Mouse (Mus musculus): Measurements from ENCODE around the gene Ccdc146. TPM values are rescaled to one million over a fixed set of nuclear protein-coding genes. Genes with fewer than 3 reads are reported as not detected.
A peak's percentile ranks its signal among the peaks of the same experiment; 100 is the strongest.

Ccdc146 gene
- polyA plus RNA-seq, 1 experiment: 1.3 TPM

DNA sequence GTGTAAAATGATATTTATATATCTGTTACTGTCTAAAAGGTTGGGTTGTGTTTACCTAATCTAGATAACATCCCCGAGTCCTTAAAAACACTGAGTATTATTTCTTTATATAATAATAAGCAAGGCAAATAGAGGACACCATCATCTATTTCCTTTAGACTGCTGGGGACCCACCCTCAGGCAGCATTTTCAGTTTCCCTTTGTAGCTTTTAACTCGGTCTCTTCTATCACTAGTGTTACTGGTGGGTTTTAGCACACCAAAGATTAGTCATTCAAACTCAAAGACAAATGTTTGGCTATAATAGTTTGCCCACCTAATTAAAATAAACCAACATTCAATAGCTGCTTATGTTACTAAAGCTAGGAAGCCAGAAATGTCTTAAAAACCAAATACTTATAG lies 46.1 kb downstream of the Ccdc146 start:
- WGBS: 24% methylated on average over 2 of the region's 2 CpGs
- Histone ChIP-seq H3K4me3 (replicated peaks; ENCODE audit: extremely low read depth, low read depth, low read length) (no peak overlapping the region), H3K4me1 (ENCODE audit: control insufficient read depth, insufficient read depth, low read length) (peaks cover under 1% of the 10 kb centered on the region)
- DNase-seq: no peak
- TF ChIP-seq CTCF (IDR thresholded peaks at IDR 0.05; ENCODE audit: insufficient read depth, low read length): no peak
- TF ChIP-seq POLR2A (IDR thresholded peaks at IDR 0.05; ENCODE audit: borderline replicate concordance, extremely low read depth, low read depth, low read length): no peak

DNA sequence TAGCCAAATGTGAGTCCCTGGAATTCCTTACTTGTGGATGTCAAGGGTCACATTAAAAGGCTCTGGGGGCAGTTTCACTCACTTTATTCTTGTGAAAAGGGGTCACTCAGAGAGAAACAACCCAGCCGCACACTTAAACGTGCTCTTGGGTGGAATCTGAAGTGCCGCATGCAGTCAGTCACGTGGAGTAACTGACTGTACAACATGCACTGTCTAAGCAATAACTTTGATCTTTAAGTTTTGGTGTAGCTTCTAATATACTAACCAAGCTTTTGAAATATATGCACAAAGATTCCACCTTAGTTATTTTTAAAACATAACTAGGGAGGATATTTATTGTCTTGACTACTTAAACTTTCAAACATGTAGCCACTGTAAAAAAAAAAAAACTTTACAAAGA lies 47.5 kb downstream of the Ccdc146 start:
- DNase-seq: no peak
- no peak overlapping the region for H3K4me3 ChIP-seq (replicated peaks; ENCODE audit: extremely low read depth, low read depth, low read length)
- WGBS: 70% methylated on average over 4 of the region's 4 CpGs
- no peaks in the 10 kb centered on the region for H3K4me1 ChIP-seq (ENCODE audit: control insufficient read depth, insufficient read depth, low read length)
- no peak for TF ChIP-seq POLR2A (IDR thresholded peaks at IDR 0.05; ENCODE audit: borderline replicate concordance, extremely low read depth, low read depth, low read length)
- no peak for TF ChIP-seq CTCF (IDR thresholded peaks at IDR 0.05; ENCODE audit: insufficient read depth, low read length)

DNA sequence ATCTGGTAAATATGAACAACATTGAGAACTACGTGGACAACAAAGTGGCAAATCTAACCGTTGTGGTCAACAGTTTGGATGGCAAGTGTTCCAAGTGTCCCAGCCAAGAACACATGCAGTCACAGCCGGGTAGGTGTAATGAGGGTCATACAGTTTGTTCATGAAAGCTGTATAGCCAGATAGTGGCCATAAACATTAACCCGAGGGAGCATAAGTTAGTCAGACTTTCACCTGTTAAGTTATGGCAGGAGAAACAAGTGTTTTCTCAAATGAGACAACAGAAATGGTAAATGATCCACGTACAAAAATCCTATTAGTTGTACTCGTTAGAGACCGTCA lies 51.3 kb downstream of the Ccdc146 start:
- no peaks in the 10 kb centered on the region for H3K4me1 ChIP-seq (ENCODE audit: control insufficient read depth, insufficient read depth, low read length)
- TF ChIP-seq CTCF (IDR thresholded peaks at IDR 0.05; ENCODE audit: insufficient read depth, low read length) (no peak), POLR2A (IDR thresholded peaks at IDR 0.05; ENCODE audit: borderline replicate concordance, extremely low read depth, low read depth, low read length) (no peak)
- 50% methylated on average over 7 of the region's 7 CpGs for WGBS

DNA sequence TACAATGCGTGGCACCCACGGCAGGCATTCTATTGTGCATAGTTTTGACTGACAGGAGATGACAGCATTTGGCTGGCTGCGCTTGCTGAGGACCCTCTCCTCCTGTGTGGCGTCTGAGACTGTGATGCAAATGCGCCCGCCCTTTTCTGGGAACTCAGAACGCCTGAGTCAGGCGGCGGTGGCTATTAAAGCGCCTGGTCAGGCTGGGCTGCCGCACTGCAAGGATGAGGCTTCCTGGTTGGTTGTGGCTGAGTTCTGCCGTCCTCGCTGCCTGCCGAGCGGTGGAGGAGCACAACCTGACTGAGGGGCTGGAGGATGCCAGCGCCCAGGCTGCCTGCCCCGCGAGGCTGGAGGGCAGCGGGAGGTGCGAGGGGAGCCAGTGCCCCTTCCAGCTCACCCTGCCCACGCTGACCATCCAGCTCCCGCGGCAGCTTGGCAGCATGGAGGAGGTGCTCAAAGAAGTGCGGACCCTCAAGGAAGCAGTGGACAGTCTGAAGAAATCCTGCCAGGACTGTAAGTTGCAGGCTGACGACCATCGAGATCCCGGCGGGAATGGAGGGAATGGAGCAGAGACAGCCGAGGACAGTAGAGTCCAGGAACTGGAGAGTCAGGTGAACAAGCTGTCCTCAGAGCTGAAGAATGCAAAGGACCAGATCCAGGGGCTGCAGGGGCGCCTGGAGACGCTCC lies 51.8 kb downstream of the Ccdc146 start, which contains the start of gene Fgl2:
Gene Fgl2, plus strand, starts transcription at position 150 of the 687 bp plus-strand sequence.
- TF ChIP-seq CTCF (IDR thresholded peaks at IDR 0.05; ENCODE audit: insufficient read depth, low read length) (no peak), POLR2A (IDR thresholded peaks at IDR 0.05; ENCODE audit: borderline replicate concordance, extremely low read depth, low read depth, low read length) (peak; percentile 60; the same call in 1 of the 2 replicates)
- 5% methylated on average over 31 of the region's 31 CpGs for WGBS
- H3K4me3 ChIP-seq (replicated peaks; ENCODE audit: extremely low read depth, low read depth, low read length): peak within 1 kb of the TSS; percentile 52
- H3K4me1 ChIP-seq (ENCODE audit: control insufficient read depth, insufficient read depth, low read length): no peaks in the 10 kb centered on the region
- peak; percentile 25 for DNase-seq

More for the DNA sequence above, 51.3 kb downstream of the Ccdc146 start:
- no peak for DNase-seq
- H3K4me3 ChIP-seq (replicated peaks; ENCODE audit: extremely low read depth, low read depth, low read length): peak overlapping the region; percentile 52

DNA sequence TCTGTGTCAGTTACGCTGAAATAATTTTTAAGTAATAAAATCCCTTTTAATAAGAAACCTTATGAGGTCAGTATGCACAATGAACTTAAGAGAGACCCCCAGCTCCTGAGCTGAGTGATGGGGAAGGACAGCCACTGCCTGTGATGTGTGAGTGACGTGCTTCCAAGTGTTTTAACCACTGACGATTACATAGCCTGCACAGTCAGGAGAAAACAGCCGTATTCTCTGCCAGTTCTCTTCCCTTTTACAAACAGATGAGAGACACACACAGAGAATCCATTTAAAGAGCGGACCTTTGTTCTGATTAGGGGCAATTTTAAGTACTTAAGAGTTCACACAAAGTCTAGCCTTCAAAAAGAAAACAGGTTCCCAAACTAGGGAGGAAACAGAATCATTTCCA lies 52.6 kb downstream of the Ccdc146 start:
- H3K4me1 ChIP-seq (ENCODE audit: control insufficient read depth, insufficient read depth, low read length): no peaks in the 10 kb centered on the region
- TF ChIP-seq CTCF (IDR thresholded peaks at IDR 0.05; ENCODE audit: insufficient read depth, low read length) (no peak), POLR2A (IDR thresholded peaks at IDR 0.05; ENCODE audit: borderline replicate concordance, extremely low read depth, low read depth, low read length) (no peak)
- no peak for DNase-seq
- no peak overlapping the region for H3K4me3 ChIP-seq (replicated peaks; ENCODE audit: extremely low read depth, low read depth, low read length)
- 49% methylated on average over 5 of the region's 5 CpGs for WGBS

DNA sequence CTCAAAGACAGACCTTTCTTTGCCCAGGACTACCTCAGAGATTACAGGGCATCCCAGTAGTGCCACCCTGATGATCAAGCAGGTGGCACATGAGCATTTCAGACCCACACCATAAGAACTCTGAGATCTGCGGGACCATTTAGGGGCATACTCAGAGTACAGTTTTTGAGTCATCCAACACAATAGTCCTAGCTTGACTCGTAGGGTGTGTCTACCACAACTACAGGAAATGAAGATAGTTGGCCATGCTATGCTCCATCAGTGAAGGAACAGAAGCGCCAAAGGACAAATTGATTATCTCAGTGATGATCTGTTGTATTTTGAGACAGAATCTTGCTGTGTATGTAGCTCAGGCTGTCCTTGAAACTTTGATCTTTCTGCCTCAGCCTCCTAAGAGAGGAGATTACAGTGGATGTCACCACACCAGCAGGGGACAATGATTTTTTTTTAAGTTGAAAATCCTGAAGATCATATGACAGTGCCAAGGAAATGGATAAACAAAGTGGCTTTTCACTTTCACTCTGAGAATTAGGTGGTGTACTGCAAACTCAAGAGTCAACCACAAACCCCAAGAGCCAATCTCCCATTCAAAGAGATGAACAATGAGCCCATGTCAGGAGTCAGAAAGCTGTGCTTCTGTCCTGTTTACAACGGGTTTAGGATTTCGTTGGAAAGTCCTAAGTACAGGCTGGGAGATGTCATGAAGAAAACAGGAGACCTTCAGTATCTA lies 54.1 kb downstream of the Ccdc146 start:
- WGBS: 74% methylated on average over 5 of the region's 5 CpGs
- DNase-seq: no peak
- TF ChIP-seq CTCF (IDR thresholded peaks at IDR 0.05; ENCODE audit: insufficient read depth, low read length) (no peak), POLR2A (IDR thresholded peaks at IDR 0.05; ENCODE audit: borderline replicate concordance, extremely low read depth, low read depth, low read length) (no peak)
- no peak overlapping the region for H3K4me3 ChIP-seq (replicated peaks; ENCODE audit: extremely low read depth, low read depth, low read length)
- no peaks in the 10 kb centered on the region; the same call in 1 of the 2 replicates for H3K4me1 ChIP-seq (ENCODE audit: control insufficient read depth, insufficient read depth, low read length)

DNA sequence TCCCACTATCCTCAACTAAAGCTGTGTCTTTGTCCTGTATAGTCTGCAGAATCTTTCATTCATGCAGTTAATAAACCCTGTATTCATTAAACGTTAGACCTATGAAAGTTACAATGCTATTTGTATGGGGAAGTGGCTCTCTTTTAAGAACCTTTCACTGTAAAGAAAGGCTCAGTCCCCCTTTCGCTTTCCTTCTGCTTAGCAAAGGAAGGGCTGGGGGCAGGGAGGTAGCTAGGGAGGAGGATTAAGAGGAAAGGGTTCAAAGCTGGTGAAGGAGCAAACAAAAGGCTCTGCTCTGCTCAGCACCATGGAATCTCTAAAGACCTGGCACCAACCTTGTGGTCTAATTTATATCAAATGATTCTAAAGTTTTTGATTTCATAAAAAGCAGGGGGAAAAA lies 57.0 kb downstream of the Ccdc146 start:
- Histone ChIP-seq H3K4me1 (ENCODE audit: control insufficient read depth, insufficient read depth, low read length) (no peaks in the 10 kb centered on the region; the same call in 1 of the 2 replicates), H3K4me3 (replicated peaks; ENCODE audit: extremely low read depth, low read depth, low read length) (no peak overlapping the region)
- no peak for DNase-seq
- 49% methylated on average over 2 of the region's 2 CpGs for WGBS
- no peak for TF ChIP-seq POLR2A (IDR thresholded peaks at IDR 0.05; ENCODE audit: borderline replicate concordance, extremely low read depth, low read depth, low read length)
- no peak for TF ChIP-seq CTCF (IDR thresholded peaks at IDR 0.05; ENCODE audit: insufficient read depth, low read length)

DNA sequence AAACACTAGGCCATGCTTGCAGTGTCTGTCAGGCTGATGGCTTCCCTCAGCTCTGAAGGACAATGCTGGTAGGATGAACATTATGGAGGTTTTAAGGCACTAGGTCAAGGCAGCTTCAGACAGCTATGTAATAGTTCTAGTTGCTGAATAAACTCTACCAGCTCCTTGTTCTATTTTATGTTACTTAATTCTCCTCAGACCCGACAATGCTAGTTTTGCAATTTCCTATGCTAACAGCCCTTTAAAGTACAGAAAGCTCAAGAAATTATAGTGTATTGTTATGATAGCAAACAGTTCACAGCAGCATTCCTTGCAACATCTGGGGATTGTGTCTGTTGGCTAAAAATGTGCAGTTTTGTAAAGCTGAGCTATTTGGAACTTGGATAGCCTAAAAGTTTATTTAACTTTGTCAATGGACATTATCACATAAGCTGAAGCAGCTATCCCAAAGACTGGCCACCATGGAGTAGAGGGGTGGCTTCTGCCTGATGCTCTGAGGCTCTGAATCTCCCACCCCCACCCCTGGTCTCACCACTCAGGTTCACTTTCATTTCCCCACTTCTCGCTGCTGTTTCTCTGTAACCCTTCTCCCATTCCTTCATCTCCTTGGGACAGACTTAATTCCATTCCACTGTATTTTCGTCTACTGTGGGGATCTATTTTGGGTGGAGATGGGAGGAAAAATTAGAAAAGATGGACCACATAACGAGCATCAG lies 58.0 kb downstream of the Ccdc146 start:
- no peak for TF ChIP-seq CTCF (IDR thresholded peaks at IDR 0.05; ENCODE audit: insufficient read depth, low read length)
- no peak for TF ChIP-seq POLR2A (IDR thresholded peaks at IDR 0.05; ENCODE audit: borderline replicate concordance, extremely low read depth, low read depth, low read length)
- WGBS: 52% methylated on average over 4 of the region's 4 CpGs
- no peak overlapping the region for H3K4me3 ChIP-seq (replicated peaks; ENCODE audit: extremely low read depth, low read depth, low read length)
- H3K4me1 ChIP-seq (ENCODE audit: control insufficient read depth, insufficient read depth, low read length): no peaks in the 10 kb centered on the region; the same call in 1 of the 2 replicates
- no peak for DNase-seq

DNA sequence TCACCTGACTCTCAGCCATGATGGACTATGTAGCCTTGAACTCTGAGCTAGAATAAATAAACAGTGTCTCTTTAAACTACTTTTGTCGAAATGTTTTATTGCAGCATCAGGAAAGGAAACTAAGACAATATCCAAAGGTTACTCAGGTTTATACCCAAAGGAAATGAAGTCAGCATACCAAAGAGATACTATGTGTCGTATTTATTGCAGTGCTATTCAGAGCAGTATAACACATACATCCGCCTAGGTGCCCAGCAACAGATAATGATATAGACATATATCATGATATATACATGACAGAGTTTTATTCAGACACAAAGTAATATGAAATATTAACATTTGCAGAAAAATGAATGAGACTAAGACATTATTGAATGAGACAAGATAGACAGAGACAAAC lies 61.1 kb downstream of the Ccdc146 start:
- 59% methylated on average over 3 of the region's 3 CpGs for WGBS
- no peak for TF ChIP-seq POLR2A (IDR thresholded peaks at IDR 0.05; ENCODE audit: borderline replicate concordance, extremely low read depth, low read depth, low read length)
- no peak for TF ChIP-seq CTCF (IDR thresholded peaks at IDR 0.05; ENCODE audit: insufficient read depth, low read length)
- no peak for DNase-seq
- Histone ChIP-seq H3K4me3 (replicated peaks; ENCODE audit: extremely low read depth, low read depth, low read length) (no peak overlapping the region), H3K4me1 (ENCODE audit: control insufficient read depth, insufficient read depth, low read length) (no peaks in the 10 kb centered on the region; the same call in 1 of the 2 replicates)

Data from lung, adult 2 months (tissue).